8 mouse cellular contexts compared by ENCODE assay signal in the genomic region with DNA sequence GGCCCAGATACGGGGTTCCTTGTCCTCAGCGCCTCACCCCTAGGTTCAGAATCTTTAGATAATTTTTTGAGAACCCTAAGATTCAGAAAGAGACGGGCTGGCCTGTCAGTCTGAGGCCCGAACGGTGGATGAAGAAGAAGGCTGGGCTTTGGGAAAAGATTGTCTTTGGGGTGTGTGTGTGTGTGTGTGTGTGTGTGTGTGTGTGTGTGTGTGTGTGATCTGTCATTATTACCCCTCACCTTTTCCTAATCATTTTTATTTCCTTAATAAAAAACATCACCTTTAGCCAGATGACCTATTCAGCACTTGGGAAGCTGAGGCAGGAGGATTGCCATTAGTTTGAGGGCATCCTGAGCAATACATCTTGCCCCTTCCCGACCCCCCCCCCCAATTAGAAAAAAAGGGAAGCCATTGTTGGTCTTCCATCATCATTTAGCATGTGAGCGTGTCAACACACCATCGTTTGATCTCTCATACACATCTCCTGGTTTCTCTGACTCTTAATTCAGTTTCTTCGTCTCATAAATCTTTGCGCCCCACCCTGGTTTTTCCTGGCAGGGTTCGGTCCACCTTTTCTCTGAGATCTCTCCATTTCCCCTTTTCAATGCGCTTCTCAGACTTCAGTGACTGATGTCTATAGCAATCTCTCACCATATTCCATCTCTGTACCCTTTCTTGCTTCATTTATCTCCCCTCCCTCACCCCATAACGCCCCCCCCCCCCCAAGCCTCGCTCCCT. TPM values are rescaled to one million over a fixed set of nuclear protein-coding genes. Genes with fewer than 3 reads are reported as not detected.
DNase-seq lines count a peak whose midpoint lies in the region; ATAC-seq and TF ChIP-seq lines count a peak whose summit lies in the region.

No protein-coding gene starts in this region.

- H3K9me3 ChIP-seq in limb, embryonic 15.5 days: no peaks in the 10 kb centered on the region
- no peaks in the 10 kb centered on the region for H3K9me3 ChIP-seq in stomach, embryonic 16.5 days (replicated peaks; ENCODE audit: control insufficient read depth, low read length)

- H3K27ac ChIP-seq in testis, adult 2 months (ENCODE audit: control insufficient read depth, insufficient read depth, low read depth, low read length): peak overlapping the region; percentile 81
- peak overlapping the region; percentile 100 for H3K27ac ChIP-seq in limb, embryonic 15.5 days
- H3K27ac ChIP-seq in stomach, embryonic 16.5 days (ENCODE audit: low read length): peak overlapping the region; percentile 100

- peak overlapping the region; percentile 90 for H3K4me2 ChIP-seq in limb, embryonic 15.5 days
- H3K4me2 ChIP-seq in stomach, embryonic 16.5 days (ENCODE audit: low read depth, low read length): peak overlapping the region; percentile 75

- H3K9ac ChIP-seq in limb, embryonic 15.5 days: no peak overlapping the region
- H3K9ac ChIP-seq in stomach, embryonic 16.5 days (ENCODE audit: low read length): peak overlapping the region; percentile 100

- WGBS in limb, embryonic 15.5 days: 20% methylated on average over 13 of the region's 14 CpGs
- WGBS in stomach, embryonic 16.5 days: 14% methylated on average over 13 of the region's 14 CpGs

- peak overlapping the region; percentile 92 for H3K4me3 ChIP-seq in testis, adult 2 months (ENCODE audit: control insufficient read depth, low read depth, low read length)
- peak overlapping the region; percentile 94 for H3K4me3 ChIP-seq in limb, embryonic 15.5 days
- peak overlapping the region; percentile 89 for H3K4me3 ChIP-seq in stomach, embryonic 16.5 days (replicated peaks; ENCODE audit: low read length)

- H3K27me3 ChIP-seq in testis, adult 2 months (ENCODE audit: control insufficient read depth, insufficient read depth, low read length): peaks cover 5% of the 10 kb centered on the region
- no peaks in the 10 kb centered on the region for H3K27me3 ChIP-seq in limb, embryonic 15.5 days
- H3K27me3 ChIP-seq in stomach, embryonic 16.5 days (ENCODE audit: control insufficient read depth, insufficient read depth, low read length): no peaks in the 10 kb centered on the region

- TF ChIP-seq POLR2A in testis, adult 2 months (IDR thresholded peaks at IDR 0.05; ENCODE audit: control insufficient read depth, low read depth, low read length): no peak

- peak; percentile 64 for DNase-seq in cerebellum, adult 11-12 months
- DNase-seq in testis, postnatal 10 days (ENCODE audit: low spot score): no peak
- DNase-seq in adrenal gland, postnatal 14 days: no peak

- H3K36me3 ChIP-seq in testis, adult 2 months (ENCODE audit: control insufficient read depth, insufficient read depth, low read length): no peaks in the 10 kb centered on the region
- H3K36me3 ChIP-seq in limb, embryonic 15.5 days: peaks cover 13% of the 10 kb centered on the region
- peaks cover 6% of the 10 kb centered on the region for H3K36me3 ChIP-seq in stomach, embryonic 16.5 days (ENCODE audit: control insufficient read depth, insufficient read depth, low read length)

- H3K4me1 ChIP-seq in testis, adult 2 months (ENCODE audit: control insufficient read depth, insufficient read depth, low read length): peaks cover 23% of the 10 kb centered on the region
- peaks cover 53% of the 10 kb centered on the region for H3K4me1 ChIP-seq in limb, embryonic 15.5 days
- peaks cover 50% of the 10 kb centered on the region for H3K4me1 ChIP-seq in stomach, embryonic 16.5 days (ENCODE audit: control insufficient read depth, insufficient read depth, low read length)

- no peak for TF ChIP-seq CTCF in testis, adult 2 months (IDR thresholded peaks at IDR 0.05; ENCODE audit: control insufficient read depth, insufficient read depth, insufficient replicate concordance, low read depth, low read length)

- ATAC-seq in cerebellum, adult (ENCODE audit: insufficient number of reproducible peaks, low FRiP score, low TSS enrichment): no peak
- ATAC-seq in limb, embryonic 15.5 days (ENCODE audit: insufficient number of reproducible peaks, low FRiP score, low TSS enrichment, low read depth): no peak
- no peak for ATAC-seq in stomach, embryonic 16.5 days (ENCODE audit: insufficient read depth, low FRiP score)
- no peak for ATAC-seq in erythroblast, adult 5-6 weeks (replicated peaks; ENCODE audit: low FRiP score, poor library complexity, severe bottlenecking)

RNA-seq across cellular contexts. Expression of gene Ptms, which starts 0.8 kb away (rescaled TPM):
- polyA plus RNA-seq in testis, adult 2 months (2012; rRNA removed): 142 and 168 TPM in 2 replicates
- polyA plus RNA-seq in limb, embryonic 15.5 days (2015; fragmentation: Nextera tagmentation; extraction: Ambion mirVana): 241 and 331 TPM in 2 replicates
- polyA plus RNA-seq in stomach, embryonic 16.5 days (2015; fragmentation: Nextera tagmentation; extraction: Ambion mirVana): 177 and 180 TPM in 2 replicates
- 917 and 925 TPM in 2 replicates for total RNA-seq in adrenal gland, postnatal 14 days (2021)
- 26.1 and 31.3 TPM in 2 replicates for total RNA-seq in erythroblast, adult 5-6 weeks (2015; ENCODE audit: low replicate concordance)
- total RNA-seq in erythroblast, adult 5-6 weeks (2017; ENCODE audit: low replicate concordance): 12.0 and 21.8 TPM in 2 replicates

RNA-seq across cellular contexts. Expression of gene Lag3, which starts 7.6 kb away (rescaled TPM):
- 0.11 and 0.12 TPM in 2 replicates for polyA plus RNA-seq in testis, adult 2 months (2012; rRNA removed)
- polyA plus RNA-seq in limb, embryonic 15.5 days (2015; fragmentation: Nextera tagmentation; extraction: Ambion mirVana): 2.3 TPM in 2 replicates
- 1.2 and 1.3 TPM in 2 replicates for polyA plus RNA-seq in stomach, embryonic 16.5 days (2015; fragmentation: Nextera tagmentation; extraction: Ambion mirVana)
- total RNA-seq in adrenal gland, postnatal 14 days (2021): 1.5 and 2.5 TPM in 2 replicates
- 1.0 and 2.7 TPM in 2 replicates for total RNA-seq in erythroblast, adult 5-6 weeks (2015; ENCODE audit: low replicate concordance)
- total RNA-seq in erythroblast, adult 5-6 weeks (2017; ENCODE audit: low replicate concordance): 0.51 TPM in 1 of 2 replicates, not detected in the other

RNA-seq across cellular contexts. Expression of gene Mlf2, which starts 12.1 kb away (rescaled TPM):
- polyA plus RNA-seq in testis, adult 2 months (2012; rRNA removed): 75.4 and 76.5 TPM in 2 replicates
- polyA plus RNA-seq in limb, embryonic 15.5 days (2015; fragmentation: Nextera tagmentation; extraction: Ambion mirVana): 352 and 365 TPM in 2 replicates
- 283 and 299 TPM in 2 replicates for polyA plus RNA-seq in stomach, embryonic 16.5 days (2015; fragmentation: Nextera tagmentation; extraction: Ambion mirVana)
- total RNA-seq in adrenal gland, postnatal 14 days (2021): 274 and 276 TPM in 2 replicates
- 11.7 and 13.4 TPM in 2 replicates for total RNA-seq in erythroblast, adult 5-6 weeks (2015; ENCODE audit: low replicate concordance)
- 14.1 and 20.7 TPM in 2 replicates for total RNA-seq in erythroblast, adult 5-6 weeks (2017; ENCODE audit: low replicate concordance)

RNA-seq across cellular contexts. Expression of gene Cd4, which starts 31.0 kb away (rescaled TPM):
- polyA plus RNA-seq in testis, adult 2 months (2012; rRNA removed): 0.53 and 0.67 TPM in 2 replicates
- 0.24 and 0.31 TPM in 2 replicates for polyA plus RNA-seq in limb, embryonic 15.5 days (2015; fragmentation: Nextera tagmentation; extraction: Ambion mirVana)
- 0.46 TPM in 2 replicates for polyA plus RNA-seq in stomach, embryonic 16.5 days (2015; fragmentation: Nextera tagmentation; extraction: Ambion mirVana)
- 1.4 and 13.0 TPM in 2 replicates for total RNA-seq in adrenal gland, postnatal 14 days (2021)
- total RNA-seq in erythroblast, adult 5-6 weeks (2015; ENCODE audit: low replicate concordance): 6.3 and 6.9 TPM in 2 replicates
- 0.70 and 0.94 TPM in 2 replicates for total RNA-seq in erythroblast, adult 5-6 weeks (2017; ENCODE audit: low replicate concordance)

RNA-seq across cellular contexts. Expression of gene Cops7a, which starts 46.3 kb away (rescaled TPM):
- 387 and 413 TPM in 2 replicates for polyA plus RNA-seq in testis, adult 2 months (2012; rRNA removed)
- polyA plus RNA-seq in limb, embryonic 15.5 days (2015; fragmentation: Nextera tagmentation; extraction: Ambion mirVana): 146 and 160 TPM in 2 replicates
- 140 and 156 TPM in 2 replicates for polyA plus RNA-seq in stomach, embryonic 16.5 days (2015; fragmentation: Nextera tagmentation; extraction: Ambion mirVana)
- 117 and 122 TPM in 2 replicates for total RNA-seq in adrenal gland, postnatal 14 days (2021)
- 10.2 and 16.5 TPM in 2 replicates for total RNA-seq in erythroblast, adult 5-6 weeks (2015; ENCODE audit: low replicate concordance)
- total RNA-seq in erythroblast, adult 5-6 weeks (2017; ENCODE audit: low replicate concordance): 5.6 and 7.7 TPM in 2 replicates
